Mouse (Mus musculus) urinary bladder, adult 2 months (tissue): ENCODE measurements around the gene Tbx18. TPM values are rescaled to one million over a fixed set of nuclear protein-coding genes. Genes with fewer than 3 reads are reported as not detected.

Source experiments
- DNase-seq: peaks from one replicate; pipeline ENCODE4 v3.0.0; 2022; ENCODE audit warnings: low spot score
- polyA plus RNA-seq: library from polyadenylated mRNA; depleted of rRNA; stranded (reverse); fragments of >200 nt; gene quantifications from 2 replicates; pipeline ENCODE4 v1.2.3, GENCODE M21; 2012; rRNA removed

Tbx18 gene
- polyA plus RNA-seq = 2.8 and 4.4 TPM in 2 replicates

GRCm38 (mm10) chr9:87730961-87731535, at the start of gene Tbx18:
TSS of gene Tbx18 (minus strand) at chr9:87731260.
- DNase-seq = no peak

DNA sequence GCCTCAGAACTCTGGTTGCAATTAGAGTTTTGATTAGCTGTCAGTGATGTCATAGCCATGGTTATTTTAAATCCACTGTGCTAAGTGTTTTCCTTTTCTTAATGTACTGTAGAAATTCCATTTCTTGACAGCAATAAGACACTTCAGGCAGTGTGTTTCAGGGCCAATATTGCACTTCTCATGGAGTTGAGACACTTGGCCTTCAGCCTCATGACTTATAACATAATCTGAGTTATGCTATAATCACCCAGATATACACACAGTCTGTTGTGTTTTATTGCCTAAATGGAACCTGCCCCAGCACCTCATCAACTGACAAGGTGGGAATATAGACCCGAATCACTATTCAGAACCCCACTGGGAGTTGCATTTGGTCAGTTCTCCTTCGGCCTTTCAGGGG, 42.9 kb upstream of the Tbx18 start:
- DNase-seq = no peak

GRCm38 (mm10) chr9:87755621-87756020, 24.6 kb upstream of the Tbx18 start:
- DNase-seq = no peak

DNA sequence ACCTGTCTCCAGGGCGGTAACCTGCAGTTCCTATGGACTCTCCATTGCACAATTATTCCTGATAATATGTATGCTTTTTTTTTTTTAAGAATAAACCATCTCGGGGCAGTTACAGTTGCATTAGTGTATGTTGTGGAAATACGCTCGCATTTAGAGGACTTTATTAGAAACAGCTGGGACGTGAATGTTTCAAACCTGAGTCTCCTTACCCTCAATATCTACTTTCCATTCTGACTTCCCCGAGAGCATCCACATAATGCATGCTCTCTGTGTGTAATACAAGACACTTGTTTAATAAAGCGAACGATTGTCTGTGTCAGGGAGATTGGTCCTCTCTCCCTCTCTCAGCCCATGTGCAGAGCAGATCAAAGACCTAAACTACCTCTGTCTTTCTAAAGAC, 10.5 kb upstream of the Tbx18 start:
- DNase-seq = no peak

GRCm38 (mm10) chr9:87740667-87741066, 9.6 kb upstream of the Tbx18 start:
- no peak for DNase-seq

DNA sequence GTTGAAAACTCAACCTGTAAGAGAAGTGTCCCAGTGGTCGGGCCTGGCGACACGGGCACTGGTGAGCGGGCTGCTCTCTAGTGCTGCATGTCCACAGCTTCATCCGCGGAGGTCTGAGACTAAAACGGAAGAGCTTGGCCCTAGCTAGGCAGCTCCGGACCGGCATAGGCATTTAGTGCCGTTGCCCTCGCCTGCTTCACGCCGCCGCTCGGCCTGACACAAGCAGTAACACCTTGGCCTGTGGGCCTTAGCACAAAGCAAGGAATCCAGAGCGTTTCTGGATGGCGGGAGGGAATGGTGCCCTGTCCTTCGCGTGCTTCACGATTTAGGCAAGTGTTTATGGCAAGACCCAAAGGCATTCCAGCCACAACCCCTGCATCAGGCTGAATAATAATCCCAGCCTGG, 9.2 kb upstream of the Tbx18 start:
- DNase-seq = no peak

DNA sequence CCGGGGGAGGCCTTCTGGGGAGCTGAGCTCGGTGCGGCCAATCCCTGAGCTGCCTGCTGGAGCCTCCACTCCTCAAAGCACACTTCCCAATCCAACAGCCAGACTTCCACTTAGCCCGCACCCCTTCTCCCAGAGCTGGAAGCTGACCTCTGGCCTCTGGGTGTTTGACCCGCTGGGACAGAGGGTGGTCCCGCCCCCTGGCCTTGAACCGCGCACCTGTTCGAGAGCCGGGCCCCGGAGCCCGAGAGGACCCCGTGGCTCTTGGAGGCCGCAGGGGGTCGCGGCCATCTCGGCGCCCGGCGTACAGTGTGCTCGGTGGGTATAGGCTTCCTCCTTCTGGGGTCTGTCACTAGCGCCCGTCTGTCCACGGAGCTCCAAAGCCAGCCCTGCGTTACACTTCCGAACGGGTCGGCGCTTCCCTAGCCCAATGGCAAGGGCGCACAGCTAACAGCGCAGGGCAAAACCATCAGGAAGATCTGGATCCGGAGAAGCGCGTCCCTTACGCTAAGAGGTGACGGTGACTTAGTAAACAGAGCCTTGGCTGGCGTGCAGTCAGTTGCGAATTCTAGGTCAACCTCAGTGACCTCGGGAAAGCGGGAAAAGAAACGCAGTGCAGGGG, 8.6 kb upstream of the Tbx18 start:
- DNase-seq = no peak

- DNase-seq = no peak
These were observed 7.9 kb upstream of the Tbx18 start for GRCm38 (mm10) chr9:87738766-87739542.

DNA sequence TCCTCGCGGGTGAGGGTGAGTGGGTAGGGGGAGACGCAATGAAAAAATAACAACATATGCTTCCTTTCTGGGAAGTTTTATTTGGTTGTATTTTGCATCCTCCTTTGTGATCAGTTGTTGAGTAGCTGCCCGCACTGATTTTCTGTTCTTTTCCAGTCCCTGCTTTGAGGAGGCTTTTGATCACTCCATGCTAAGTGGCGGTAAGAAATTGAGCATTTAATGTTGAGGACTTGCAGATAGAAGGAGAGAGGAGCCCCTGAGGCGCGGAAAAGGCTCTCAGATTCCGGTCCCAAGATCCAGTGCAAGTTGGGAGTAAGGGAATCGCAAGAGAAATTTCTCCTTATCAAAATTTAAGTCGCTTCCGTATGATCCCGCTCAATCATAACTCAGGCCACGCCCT, 7.1 kb upstream of the Tbx18 start:
- no peak for DNase-seq

DNA sequence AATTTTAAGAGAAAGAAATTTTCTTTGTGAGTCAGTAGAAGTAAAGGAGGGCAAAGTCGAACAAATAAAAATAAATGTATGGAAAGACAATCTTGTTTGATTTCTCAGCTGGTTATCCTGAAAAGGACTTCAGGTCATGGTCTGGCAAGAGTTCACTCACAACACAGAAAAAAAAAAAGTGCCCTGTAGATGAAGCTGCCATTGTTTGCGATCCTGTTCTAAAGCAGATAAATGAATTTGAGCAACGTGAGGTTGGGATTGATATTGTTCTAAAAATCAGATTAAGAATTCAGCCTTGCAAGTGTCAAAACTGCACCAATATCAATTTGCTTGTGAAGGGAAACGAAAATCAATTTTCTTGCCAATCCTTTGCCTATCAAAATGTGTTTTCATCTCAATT, 6.2 kb upstream of the Tbx18 start:
- DNase-seq = no peak

- no peak for DNase-seq
These were observed 4.0 kb upstream of the Tbx18 start for GRCm38 (mm10) chr9:87735046-87735445.

DNA sequence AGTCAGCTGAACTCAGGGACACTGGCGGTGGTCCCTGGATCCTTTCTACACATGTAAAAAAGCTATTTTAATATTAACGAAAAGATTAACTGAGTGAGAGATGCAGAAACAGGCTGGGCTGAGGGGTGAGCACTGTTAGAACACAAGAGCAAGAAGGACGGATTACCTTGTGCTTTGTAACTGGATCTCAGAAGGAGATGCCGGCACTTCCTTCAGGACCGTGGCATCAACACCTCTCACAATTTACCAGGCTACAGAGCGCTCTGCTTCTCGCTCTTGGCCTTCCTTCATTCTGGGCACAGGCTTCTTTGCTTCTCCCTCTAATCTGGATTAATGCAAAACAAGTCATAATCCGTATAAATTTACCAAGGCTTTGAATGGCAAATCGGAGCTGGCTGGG, 3.6 kb upstream of the Tbx18 start:
- DNase-seq = no peak

GRCm38 (mm10) chr9:87733732-87734131, 2.7 kb upstream of the Tbx18 start:
- no peak for DNase-seq

GRCm38 (mm10) chr9:87733236-87733630, 2.2 kb upstream of the Tbx18 start:
- no peak for DNase-seq

DNA sequence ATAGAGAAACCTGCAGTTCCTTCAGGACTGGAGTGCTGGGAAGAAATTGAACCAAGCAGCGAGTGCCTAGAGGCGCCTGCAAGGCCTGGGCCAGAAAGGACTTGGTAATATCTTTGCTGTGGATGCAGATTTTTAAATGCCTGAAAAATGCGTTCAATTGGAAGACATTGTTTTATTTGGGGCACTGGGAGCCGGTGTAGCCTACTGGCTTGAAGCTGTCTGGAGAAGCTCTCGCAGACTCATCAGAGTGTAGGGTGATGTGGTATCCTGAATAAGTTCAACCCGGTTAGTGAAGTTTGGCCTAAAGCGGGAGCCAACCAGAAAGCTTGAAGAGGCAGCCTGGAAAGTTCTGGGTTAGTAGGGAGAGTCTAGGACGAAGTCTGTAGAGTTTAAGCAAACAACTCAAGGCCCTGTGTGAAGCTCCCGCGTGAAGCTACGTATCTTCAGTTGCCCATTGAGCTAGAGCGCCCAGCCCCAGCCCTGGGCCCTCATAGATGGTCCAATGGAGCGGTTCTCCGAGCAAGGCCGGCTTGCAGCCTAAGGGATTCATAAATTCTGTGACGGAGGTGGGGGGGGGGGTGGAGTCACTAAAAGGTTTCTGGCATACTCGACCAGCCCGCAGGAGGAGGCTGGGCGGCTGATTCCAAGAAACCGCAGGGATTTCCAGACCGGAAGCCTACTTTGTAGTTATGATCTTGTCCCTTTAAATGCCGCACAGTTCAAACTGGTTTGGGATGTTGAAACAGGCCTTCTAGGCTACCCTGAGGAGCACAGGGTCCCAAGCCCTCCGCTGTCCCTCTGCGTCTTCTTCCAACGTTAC, 1.6 kb upstream of the Tbx18 start:
- DNase-seq = no peak

GRCm38 (mm10) chr9:87730271-87730960, 644 bp downstream of the Tbx18 start:
- DNase-seq = peak; percentile 31

GRCm38 (mm10) chr9:87729316-87730270, 1.5 kb downstream of the Tbx18 start:
- peak; percentile 49 for DNase-seq

GRCm38 (mm10) chr9:87728107-87728506, 3.0 kb downstream of the Tbx18 start:
- no peak for DNase-seq

DNA sequence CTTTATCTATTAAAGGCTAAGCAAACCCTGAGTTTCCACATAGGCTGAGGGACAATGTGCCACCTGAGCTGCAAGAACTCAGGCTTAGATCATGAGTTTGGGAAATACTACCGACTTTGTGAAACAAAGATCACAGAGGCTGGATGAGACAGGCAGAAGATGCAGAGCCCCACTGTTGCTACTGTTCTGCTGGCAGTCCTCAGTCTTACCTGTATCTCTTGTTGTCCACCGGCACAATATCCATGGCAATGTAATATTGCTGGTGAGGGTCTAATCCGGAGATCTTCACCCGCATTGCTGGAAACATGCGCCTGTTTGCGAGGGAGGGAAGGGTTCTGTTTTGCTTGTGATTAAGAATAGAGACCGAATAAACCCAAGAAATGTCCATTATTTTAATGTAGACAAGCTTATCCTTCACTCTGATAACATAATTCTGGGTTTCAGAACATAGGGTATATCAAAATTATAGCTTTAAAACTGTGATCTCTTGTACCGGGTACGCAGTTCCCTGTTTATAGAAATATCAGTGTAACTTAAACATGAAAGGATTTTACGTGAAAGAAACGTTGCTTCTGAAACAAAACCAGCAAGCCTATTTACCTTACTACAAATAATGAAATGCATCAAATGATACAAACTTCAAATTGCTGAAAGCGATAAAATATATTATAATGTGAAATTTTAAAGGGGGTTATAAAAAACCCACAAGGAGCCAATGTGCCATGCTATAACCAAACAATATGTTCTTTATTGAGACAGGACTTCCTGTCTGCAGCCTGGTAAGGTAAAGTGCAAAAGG, 3.7 kb downstream of the Tbx18 start:
- no peak for DNase-seq

DNA sequence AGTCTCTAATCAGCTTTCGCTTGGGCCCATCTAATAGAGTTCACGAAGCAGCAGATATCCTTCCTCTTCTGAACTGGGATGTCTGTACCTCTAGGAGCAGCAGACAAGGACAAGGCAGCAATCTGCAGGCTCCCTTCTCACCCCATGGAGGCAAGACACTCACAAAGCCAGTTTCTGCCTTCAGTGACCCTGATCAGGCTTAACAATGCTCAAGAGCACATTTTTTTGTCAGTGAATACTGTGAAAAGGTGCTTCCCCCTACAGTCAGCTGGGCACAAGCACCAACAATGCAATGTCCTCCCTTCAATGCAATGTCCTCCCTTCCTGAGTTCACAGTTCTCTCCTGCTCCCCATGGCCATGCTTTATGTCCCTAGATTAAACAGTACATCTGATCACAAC, 9.3 kb downstream of the Tbx18 start:
- DNase-seq = no peak
